Mouse (Mus musculus) intestine, postnatal 0 days (tissue): ENCODE data around the gene Smpdl3b. TPM values are rescaled to one million over a fixed set of nuclear protein-coding genes. Genes with fewer than 3 reads are reported as not detected.

Experiments used
- ATAC-seq: fragments of 200-750 bp; cut with Nextera tagmentation; 2 replicates; pipeline ENCODE4 v1.8.0; 2017; ENCODE audit warnings: mild to moderate bottlenecking, moderate TSS enrichment, moderate library complexity
- H3K27ac ChIP-seq: fragments of 300-500 bp; sonication (generic); 2 replicates; pipeline ENCODE4 v1.5.1; 2014; ENCODE audit warnings: mild to moderate bottlenecking, low read depth, low read length, moderate library complexity
- H3K27me3 ChIP-seq: fragments of 300-500 bp; sonication (generic); replicated peaks from 2 replicates; pipeline ENCODE4 v1.6.1; 2014; ENCODE audit warnings: low read length, mixed read lengths; ENCODE audit not compliant: control insufficient read depth, insufficient read depth
- H3K36me3 ChIP-seq: fragments of 300-500 bp; sonication (generic); 2 replicates; pipeline ENCODE4 v1.6.1; 2014; ENCODE audit warnings: mild to moderate bottlenecking, moderate library complexity; ENCODE audit not compliant: control insufficient read depth, insufficient read depth
- H3K4me1 ChIP-seq: fragments of 300-500 bp; sonication (generic); replicated peaks from 2 replicates; pipeline ENCODE4 v1.6.1; 2014; ENCODE audit warnings: antibody characterized with exemption, low read length, mixed read lengths; ENCODE audit not compliant: control insufficient read depth, insufficient read depth
- H3K4me2 ChIP-seq: fragments of 300-500 bp; sonication (generic); replicated peaks from 2 replicates; pipeline ENCODE4 v1.6.1; 2014; ENCODE audit warnings: low read depth, mild to moderate bottlenecking, moderate library complexity
- H3K4me3 ChIP-seq: fragments of 300-500 bp; sonication (generic); 2 replicates; pipeline ENCODE4 v1.5.1; 2014; ENCODE audit warnings: low read depth, low read length
- H3K9ac ChIP-seq: fragments of 300-500 bp; sonication (generic); 2 replicates; pipeline ENCODE4 v1.6.1; 2014; ENCODE audit warnings: mild to moderate bottlenecking, low read depth, low read length
- H3K9me3 ChIP-seq: fragments of 300-500 bp; sonication (generic); 2 replicates; pipeline ENCODE4 v1.6.1; 2016; ENCODE audit warnings: mixed run types; ENCODE audit not compliant: control insufficient read depth
- CTCF ChIP-seq: sonication (generic); IDR thresholded peaks from 2 replicates; pipeline ENCODE4 v1.5.1; 2016; ENCODE audit warnings: low read depth, mild to moderate bottlenecking, control low read depth, antibody characterized with exemption, moderate library complexity
- WGBS: fragments of 180-500 bp; shearing (Covaris S2); extraction: QIAGEN DNeasy Blood & Tissue Kit; methylation state at CpG from one replicate; pipeline ENCODE4 v1.1.7; 2014; 5-methylcytosine and 5-hydroxymethylcytosine counted together
- polyA plus RNA-seq: library from polyadenylated mRNA; unstranded; fragments of >200 nt; fragmentation: Nextera tagmentation; extraction: Ambion mirVana; gene quantifications from 2 replicates; pipeline ENCODE4 v1.2.1, GENCODE M21; 2015

Smpdl3b gene
- polyA plus RNA-seq, 1 experiment from 2014 or later = 2.9 TPM

DNA sequence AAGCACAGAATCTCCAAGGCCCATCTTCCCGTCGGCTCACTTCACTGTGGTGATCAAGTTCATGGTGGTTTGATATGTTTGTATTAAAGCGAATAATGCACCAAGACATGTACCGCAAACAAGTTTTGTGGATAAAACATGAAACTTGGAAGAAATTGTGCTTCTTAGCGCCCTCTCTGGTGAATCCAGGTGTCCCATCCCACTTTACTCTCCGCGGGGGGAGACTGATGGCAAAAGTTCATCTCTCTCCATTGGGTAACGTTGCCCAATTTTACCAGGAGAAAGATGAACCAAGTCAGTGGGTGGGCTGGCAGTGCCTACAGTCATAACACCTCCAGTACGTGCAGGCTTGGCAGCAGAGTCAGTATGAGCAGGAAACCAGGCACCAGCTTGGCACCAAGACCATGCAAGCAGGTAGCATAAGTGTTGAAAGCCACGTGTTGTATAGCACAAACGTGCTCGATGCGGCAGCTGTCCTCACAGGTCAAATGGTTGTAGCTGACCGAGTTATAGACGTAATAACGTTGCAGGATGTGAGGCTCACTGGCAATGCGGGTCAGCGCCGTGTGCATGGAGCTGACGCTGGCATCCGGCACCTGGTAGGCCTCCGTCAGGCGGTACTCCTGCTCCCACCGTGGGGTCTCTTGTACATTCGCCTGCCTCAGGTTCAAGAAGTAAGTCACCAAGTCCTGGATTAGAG lies 23.8 kb downstream of the Smpdl3b start:
- H3K4me2 ChIP-seq = no peak overlapping the region
- H3K4me3 ChIP-seq = no peak overlapping the region
- ATAC-seq = no peak
- H3K36me3 ChIP-seq = no peaks in the 10 kb centered on the region
- no peak overlapping the region for H3K27ac ChIP-seq
- H3K9ac ChIP-seq = no peak overlapping the region
- 93% methylated on average over 25 of the region's 25 CpGs for WGBS
- no peaks in the 10 kb centered on the region for H3K9me3 ChIP-seq
- TF ChIP-seq CTCF = no peak
- no peaks in the 10 kb centered on the region for H3K4me1 ChIP-seq
- no peaks in the 10 kb centered on the region for H3K27me3 ChIP-seq

- H3K4me3 ChIP-seq = peak within 1 kb of the TSS; percentile 52
- H3K27ac ChIP-seq = no peak within 1 kb of the TSS
- no peaks in the 10 kb centered on the region for H3K9me3 ChIP-seq
- no peaks in the 10 kb centered on the region for H3K4me1 ChIP-seq
- H3K27me3 ChIP-seq = no peaks in the 10 kb centered on the region
- peak within 1 kb of the TSS; percentile 85 for H3K4me2 ChIP-seq
- peak; percentile 85 for ATAC-seq
- peak within 1 kb of the TSS; percentile 45; the same call in 1 of the 2 replicates for H3K9ac ChIP-seq
- TF ChIP-seq CTCF = peak; percentile 50
- no peaks in the 10 kb centered on the region for H3K36me3 ChIP-seq
- WGBS = 1% methylated on average over 33 of the region's 34 CpGs
These were observed 24.8 kb downstream of the Smpdl3b start, which contains the start of gene Xkr8 for GRCm38 (mm10) chr4:132732148-132732684. Gene Xkr8, minus strand, starts transcription at chr4:132732546.

DNA sequence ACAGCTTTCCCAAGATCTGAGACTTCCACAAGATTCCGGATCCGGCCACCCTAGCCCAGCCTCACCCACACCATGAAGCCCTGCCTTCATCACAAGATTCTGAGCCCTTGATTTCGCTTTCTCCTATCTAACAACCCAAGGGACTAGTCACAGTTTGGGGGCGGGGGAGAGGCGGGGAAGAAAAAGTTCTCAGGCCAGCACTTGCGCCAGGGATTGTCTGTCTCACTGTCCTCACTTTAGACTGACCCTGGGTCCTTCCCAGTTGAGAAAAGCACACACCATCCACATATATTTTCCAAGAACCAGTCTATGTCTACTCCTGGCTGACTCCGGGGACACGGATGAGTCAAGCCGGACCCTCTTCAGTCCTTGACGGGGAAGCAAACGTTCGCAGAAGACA lies 25.4 kb downstream of the Smpdl3b start:
- H3K27ac ChIP-seq = no peak overlapping the region
- no peaks in the 10 kb centered on the region for H3K27me3 ChIP-seq
- no peak for ATAC-seq
- no peak for TF ChIP-seq CTCF
- no peaks in the 10 kb centered on the region for H3K9me3 ChIP-seq
- H3K9ac ChIP-seq = peak overlapping the region; percentile 45; the same call in 1 of the 2 replicates
- H3K4me3 ChIP-seq = peak overlapping the region; percentile 52
- WGBS = 40% methylated on average over 12 of the region's 12 CpGs
- no peaks in the 10 kb centered on the region for H3K4me1 ChIP-seq
- H3K4me2 ChIP-seq = peak overlapping the region; percentile 85
- H3K36me3 ChIP-seq = no peaks in the 10 kb centered on the region

DNA sequence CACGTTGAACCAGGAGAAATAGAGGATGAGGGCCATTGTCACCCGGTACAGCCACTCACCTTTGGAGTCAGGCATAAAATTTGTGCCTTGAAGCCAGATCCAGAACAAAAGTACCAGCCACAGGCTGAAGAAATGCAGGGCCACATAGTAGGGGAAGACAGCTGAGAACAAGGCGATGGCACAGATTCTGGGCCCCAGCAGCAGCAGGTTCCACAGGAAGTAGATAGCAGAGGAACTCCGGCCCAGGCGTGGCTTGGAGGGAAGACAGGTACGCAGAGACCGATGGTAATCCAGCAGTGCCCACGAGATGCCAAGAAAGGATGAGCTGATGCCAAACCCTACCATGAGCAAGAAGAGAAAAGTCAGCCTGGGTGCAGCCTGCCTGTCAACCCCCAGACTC lies 28.8 kb downstream of the Smpdl3b start:
- H3K27ac ChIP-seq = no peak overlapping the region
- TF ChIP-seq CTCF = no peak
- no peak overlapping the region for H3K4me2 ChIP-seq
- 77% methylated on average over 8 of the region's 8 CpGs for WGBS
- no peak overlapping the region for H3K4me3 ChIP-seq
- 0 out of 2 replicates have a peak, but pooled peaks cover 5% of the 10 kb centered on the region for H3K36me3 ChIP-seq
- H3K9me3 ChIP-seq = no peaks in the 10 kb centered on the region
- no peaks in the 10 kb centered on the region for H3K27me3 ChIP-seq
- no peak overlapping the region for H3K9ac ChIP-seq
- ATAC-seq = no peak
- H3K4me1 ChIP-seq = no peaks in the 10 kb centered on the region

DNA sequence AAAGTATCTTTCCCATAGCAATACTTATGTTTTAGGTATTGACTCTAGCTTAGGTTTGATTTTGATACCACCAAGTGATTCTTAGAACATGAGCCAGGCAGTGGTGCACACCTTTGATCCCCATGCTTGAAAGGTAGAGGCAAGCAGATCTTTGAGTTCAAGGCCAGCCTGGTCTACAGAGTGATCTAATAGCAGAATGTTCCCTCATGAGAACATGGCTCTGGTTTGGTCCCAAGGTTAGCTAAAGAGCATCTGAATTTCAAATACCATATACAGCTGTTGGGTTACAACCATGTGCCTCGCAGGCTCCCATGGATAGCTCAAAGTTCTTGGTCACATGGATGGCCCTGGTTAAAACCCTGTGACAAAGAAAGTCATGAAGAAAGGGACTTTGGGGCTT lies 38.8 kb downstream of the Smpdl3b start:
- peaks cover 55% of the 10 kb centered on the region for H3K36me3 ChIP-seq
- no peaks in the 10 kb centered on the region for H3K27me3 ChIP-seq
- H3K4me1 ChIP-seq = no peaks in the 10 kb centered on the region
- no peak for TF ChIP-seq CTCF
- no peak overlapping the region for H3K4me3 ChIP-seq
- no peak overlapping the region for H3K4me2 ChIP-seq
- no peaks in the 10 kb centered on the region for H3K9me3 ChIP-seq
- 100% methylated on average over 1 of the region's 1 CpGs for WGBS
- ATAC-seq = no peak
- H3K9ac ChIP-seq = no peak overlapping the region
- no peak overlapping the region for H3K27ac ChIP-seq

DNA sequence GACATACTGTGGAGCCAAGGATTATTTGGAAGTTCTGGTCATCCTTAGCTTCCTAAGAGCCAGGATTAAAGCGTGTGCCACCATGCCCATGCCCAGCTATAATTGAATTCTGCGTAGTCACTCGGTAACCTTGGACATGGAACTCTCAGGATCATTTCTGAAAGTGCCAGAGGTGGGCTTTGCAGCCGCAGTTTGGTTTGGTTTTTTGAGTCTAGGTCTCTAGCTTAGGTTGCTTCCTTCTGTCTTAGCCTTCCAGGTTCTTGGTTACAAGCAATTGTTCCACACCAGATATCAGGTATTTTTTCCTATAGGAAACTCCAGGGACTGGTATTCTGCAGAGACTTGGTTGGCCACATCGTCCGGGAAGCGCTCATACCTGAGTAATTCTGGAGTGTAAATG lies 43.9 kb downstream of the Smpdl3b start:
- Histone ChIP-seq H3K27me3 (no peaks in the 10 kb centered on the region), H3K4me1 (no peaks in the 10 kb centered on the region), H3K4me2 (no peak overlapping the region), H3K36me3 (peaks cover 62% of the 10 kb centered on the region), H3K27ac (no peak overlapping the region), H3K9ac (no peak overlapping the region), H3K9me3 (no peaks in the 10 kb centered on the region), H3K4me3 (no peak overlapping the region)
- ATAC-seq = no peak
- 93% methylated on average over 7 of the region's 7 CpGs for WGBS
- no peak for TF ChIP-seq CTCF
